Mouse (Mus musculus): Measurements from ENCODE around the gene Nars2.

DNA sequence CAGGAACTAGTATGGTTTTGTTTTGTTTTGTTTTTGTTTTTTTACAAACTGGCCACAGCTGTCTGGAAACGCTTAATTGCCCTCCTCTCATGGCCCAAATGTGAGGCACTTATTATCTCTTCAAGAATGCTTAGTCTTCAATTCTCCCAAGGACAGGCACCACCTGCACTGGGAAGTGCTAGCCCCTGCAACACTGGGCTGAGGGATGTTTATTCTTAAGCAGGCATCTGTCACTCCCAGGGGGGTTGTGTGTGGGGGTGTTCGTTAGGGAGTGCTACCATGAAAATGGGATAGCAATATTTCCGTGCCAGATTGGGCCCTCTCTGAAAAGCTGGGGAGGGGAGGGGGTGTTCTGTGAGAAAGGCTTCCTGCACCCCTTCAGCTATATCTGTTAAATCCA lies 15.9 kb downstream of the Nars2 start:
- TF ChIP-seq CTCF (IDR thresholded peaks at IDR 0.05) = no peak
- no peak for TF ChIP-seq EP300 (IDR thresholded peaks at IDR 0.05; ENCODE audit: insufficient read depth, low read depth, low read length)
- TF ChIP-seq POLR2A (IDR thresholded peaks at IDR 0.05; ENCODE audit: insufficient read depth, low read depth, low read length) = no peak

All from heart, adult 2 months (tissue).